Mouse (Mus musculus) C2C12 (cell line): ENCODE results near the gene Prnp. TPM values are rescaled to one million over a fixed set of nuclear protein-coding genes. Genes with fewer than 3 reads are reported as not detected.

ENCODE experiments used
- H3K27me3 ChIP-seq: one replicate; pipeline ENCODE4 v1.6.1; 2011; ENCODE audit not compliant: control insufficient read depth, insufficient read depth, insufficient read length
- H3K36me3 ChIP-seq: one replicate; pipeline ENCODE4 v1.6.1; 2011; ENCODE audit not compliant: control insufficient read depth, insufficient read depth
- H3K4me3 ChIP-seq: one replicate; pipeline ENCODE4 v1.5.1; 2011; ENCODE audit warnings: mild to moderate bottlenecking, control low read depth; ENCODE audit not compliant: poor library complexity, insufficient read depth, severe bottlenecking
- H3K79me2 ChIP-seq: one replicate; pipeline ENCODE4 v1.6.1; 2011; ENCODE audit not compliant: control insufficient read depth, insufficient read depth
- H3K79me3 ChIP-seq: one replicate; pipeline ENCODE4 v1.6.1; 2011; ENCODE audit warnings: low read depth, control low read depth
- H3ac ChIP-seq: one replicate; pipeline ENCODE3; 2011; ENCODE audit warnings: low read depth; ENCODE audit not compliant: control insufficient read depth, insufficient read length
- CEBPB ChIP-seq: IDR thresholded peaks from one replicate; pipeline ENCODE4 v1.6.1; 2011; ENCODE audit warnings: low read depth, mild to moderate bottlenecking, control low read depth, moderate library complexity
- CTCF ChIP-seq: IDR thresholded peaks from one replicate; pipeline ENCODE4 v1.5.1; 2011; ENCODE audit not compliant: control insufficient read depth, insufficient read depth, insufficient read length
- FOSL1 ChIP-seq: IDR thresholded peaks from one replicate; pipeline ENCODE4 v1.8.0; 2011; ENCODE audit warnings: mild to moderate bottlenecking, low read length; ENCODE audit not compliant: poor library complexity, insufficient read depth, severe bottlenecking
- MAX ChIP-seq: IDR thresholded peaks from one replicate; pipeline ENCODE4 v1.6.1; 2011; ENCODE audit warnings: mild to moderate bottlenecking, control low read depth
- MYOD1 ChIP-seq: IDR thresholded peaks from one replicate; pipeline ENCODE4 v1.6.1; 2011; ENCODE audit warnings: low read depth; ENCODE audit not compliant: control insufficient read depth, insufficient read length
- MYOG ChIP-seq: IDR thresholded peaks from one replicate; pipeline ENCODE4 v1.6.1; 2011; ENCODE audit not compliant: control insufficient read depth, insufficient read length; ENCODE audit errors: extremely low read depth
- USF1 ChIP-seq: IDR thresholded peaks from one replicate; pipeline ENCODE4 v1.6.1; 2011; ENCODE audit warnings: low read depth, mild to moderate bottlenecking, control low read depth, moderate library complexity
- polyA plus RNA-seq: library from polyadenylated mRNA; unstranded; fragments of >200 nt; fragmentation: generic; extraction: Trizol; gene quantifications from one replicate; pipeline ENCODE4 v1.2.1, GENCODE M21; 2012; ENCODE audit warnings: missing spikeins

The Prnp gene
- polyA plus RNA-seq, 1 experiment = 50.1 TPM

GRCm38 (mm10) chr2:131948156-131948555 lies 38.4 kb downstream of the Prnp start:
- H3K36me3 ChIP-seq = no peaks in the 10 kb centered on the region
- H3K27me3 ChIP-seq = peaks cover 6% of the 10 kb centered on the region
- no peaks in the 10 kb centered on the region for H3K79me3 ChIP-seq
- no peaks in the 10 kb centered on the region for H3K79me2 ChIP-seq
- H3K4me3 ChIP-seq = no peak overlapping the region
- H3ac ChIP-seq = no peak overlapping the region
- no peak for TF ChIP-seq FOSL1
- TF ChIP-seq MYOD1 = no peak
- no peak for TF ChIP-seq CEBPB
- no peak for TF ChIP-seq USF1
- no peak for TF ChIP-seq MYOG
- no peak for TF ChIP-seq MAX
- TF ChIP-seq CTCF = no peak

- Histone ChIP-seq H3K4me3 (no peak overlapping the region), H3K79me2 (no peaks in the 10 kb centered on the region), H3ac (no peak overlapping the region), H3K79me3 (no peaks in the 10 kb centered on the region), H3K27me3 (peaks cover 8% of the 10 kb centered on the region), H3K36me3 (no peaks in the 10 kb centered on the region)
- TF ChIP-seq MAX (no peak), USF1 (no peak), CTCF (no peak), FOSL1 (no peak), MYOG (no peak), MYOD1 (no peak), CEBPB (no peak)
These were observed 39.4 kb downstream of the Prnp start for GRCm38 (mm10) chr2:131948916-131949639.

GRCm38 (mm10) chr2:131949767-131950597 lies 40.3 kb downstream of the Prnp start:
- no peak overlapping the region for H3K4me3 ChIP-seq
- H3K79me2 ChIP-seq = no peaks in the 10 kb centered on the region
- H3ac ChIP-seq = no peak overlapping the region
- H3K79me3 ChIP-seq = no peaks in the 10 kb centered on the region
- no peaks in the 10 kb centered on the region for H3K36me3 ChIP-seq
- TF ChIP-seq CTCF (no peak), FOSL1 (no peak), CEBPB (no peak), MAX (no peak), USF1 (no peak), MYOD1 (no peak), MYOG (no peak)
- peaks cover 8% of the 10 kb centered on the region for H3K27me3 ChIP-seq

- H3K79me3 ChIP-seq = no peaks in the 10 kb centered on the region
- no peaks in the 10 kb centered on the region for H3K79me2 ChIP-seq
- H3ac ChIP-seq = no peak within 1 kb of the TSS
- H3K36me3 ChIP-seq = no peaks in the 10 kb centered on the region
- TF ChIP-seq CTCF = no peak
- no peak for TF ChIP-seq USF1
- TF ChIP-seq CEBPB = no peak
- TF ChIP-seq MYOD1 = no peak
- TF ChIP-seq MAX = no peak
- TF ChIP-seq MYOG = no peak
- TF ChIP-seq FOSL1 = no peak
- H3K4me3 ChIP-seq = no peak within 1 kb of the TSS
- H3K27me3 ChIP-seq = peaks cover 8% of the 10 kb centered on the region
These were observed 40.9 kb downstream of the Prnp start, which contains the start of gene Prnd for GRCm38 (mm10) chr2:131950598-131951095. Gene Prnd, plus strand, starts transcription at chr2:131950861.

- Histone ChIP-seq H3K79me3 (no peaks in the 10 kb centered on the region), H3ac (no peak overlapping the region), H3K4me3 (no peak overlapping the region), H3K79me2 (no peaks in the 10 kb centered on the region), H3K27me3 (peaks cover 8% of the 10 kb centered on the region), H3K36me3 (no peaks in the 10 kb centered on the region)
- TF ChIP-seq MYOD1 (no peak), MYOG (no peak), CTCF (no peak), MAX (no peak), CEBPB (no peak), USF1 (no peak), FOSL1 (no peak)
These were observed 42.7 kb downstream of the Prnp start for GRCm38 (mm10) chr2:131952456-131952855.
